Mouse (Mus musculus) midbrain, embryonic 15.5 days (tissue): ENCODE measurements at regions not wholly inside any gene's neighbourhood (a gene's known extent, or its start where the extent isn't known, plus 50 kb on each side); places are given as distances from the start of the nearest gene placed in this dataset.

Experiments used
- ATAC-seq: fragments of 200-750 bp; cut with Nextera tagmentation; replicated peaks from 2 replicates; pipeline ENCODE4 v1.8.0; 2017; ENCODE audit warnings: moderate TSS enrichment
- H3K27ac ChIP-seq: fragments of 300-500 bp; sonication (generic); 2 replicates; pipeline ENCODE4 v1.5.1; 2015; ENCODE audit warnings: mild to moderate bottlenecking, inconsistent platforms
- H3K27me3 ChIP-seq: fragments of 300-500 bp; sonication (generic); replicated peaks from 2 replicates; pipeline ENCODE4 v1.6.1; 2015; ENCODE audit warnings: inconsistent platforms
- H3K36me3 ChIP-seq: fragments of 300-500 bp; sonication (generic); replicated peaks from 2 replicates; pipeline ENCODE4 v1.6.1; 2015; ENCODE audit warnings: inconsistent platforms
- H3K4me1 ChIP-seq: fragments of 300-500 bp; sonication (generic); 2 replicates; pipeline ENCODE4 v1.6.1; 2015; ENCODE audit warnings: inconsistent platforms
- H3K4me2 ChIP-seq: fragments of 300-500 bp; sonication (generic); 2 replicates; pipeline ENCODE4 v1.6.1; 2015; ENCODE audit warnings: inconsistent platforms, mild to moderate bottlenecking, moderate library complexity
- H3K4me3 ChIP-seq: fragments of 300-500 bp; sonication (generic); 2 replicates; pipeline ENCODE4 v1.5.1; 2015; ENCODE audit warnings: mild to moderate bottlenecking, inconsistent platforms
- H3K9ac ChIP-seq: fragments of 300-500 bp; sonication (generic); 2 replicates; pipeline ENCODE4 v1.6.1; 2015; ENCODE audit warnings: mild to moderate bottlenecking, inconsistent platforms
- H3K9me3 ChIP-seq: fragments of 300-500 bp; sonication (generic); 2 replicates; pipeline ENCODE4 v1.6.1; 2016; ENCODE audit warnings: inconsistent platforms
- WGBS: fragments of 180-500 bp; shearing (Covaris S2); methylation state at CpG from one replicate; pipeline ENCODE4 v1.1.7; 2015; ENCODE audit warnings: mixed read lengths; 5-methylcytosine and 5-hydroxymethylcytosine counted together

DNA sequence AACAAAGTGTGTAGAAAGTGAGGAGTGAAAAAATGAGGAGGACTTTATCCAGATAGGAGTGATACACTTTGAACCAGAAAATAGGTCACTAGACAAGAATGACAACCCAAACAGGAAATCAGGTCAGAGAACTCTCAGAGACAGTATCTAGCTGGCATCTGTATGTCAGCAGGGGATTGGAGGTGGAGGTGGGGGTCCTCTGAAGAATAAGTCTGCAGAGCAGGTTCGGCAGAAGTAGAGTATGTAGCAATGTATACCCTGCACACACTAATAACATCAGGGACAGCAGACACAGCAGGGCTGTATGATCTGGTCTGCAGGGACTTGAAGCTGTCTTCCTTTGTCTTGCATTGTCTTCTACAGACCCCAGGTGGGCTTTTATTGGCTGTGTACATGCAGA lies 787.9 kb downstream of the Car8 start:
- no peaks in the 10 kb centered on the region for H3K9me3 ChIP-seq
- ATAC-seq = no peak
- 69% methylated on average over 1 of the region's 1 CpGs for WGBS

GRCm38 (mm10) chr4:7429308-7429707 lies 809.5 kb downstream of the Car8 start:
- Histone ChIP-seq H3K4me2 (no peak overlapping the region), H3K4me1 (no peaks in the 10 kb centered on the region), H3K9ac (no peak overlapping the region), H3K27ac (no peak overlapping the region), H3K36me3 (no peaks in the 10 kb centered on the region), H3K9me3 (no peaks in the 10 kb centered on the region), H3K4me3 (no peak overlapping the region), H3K27me3 (no peaks in the 10 kb centered on the region)
- no peak for ATAC-seq
- 88% methylated on average over 3 of the region's 3 CpGs for WGBS

More for the DNA sequence above, 787.9 kb downstream of the Car8 start:
- Histone ChIP-seq H3K4me2 (no peak overlapping the region), H3K27ac (no peak overlapping the region), H3K4me3 (no peak overlapping the region), H3K36me3 (no peaks in the 10 kb centered on the region), H3K4me1 (peaks cover 7% of the 10 kb centered on the region; the same call in 1 of the 2 replicates), H3K27me3 (no peaks in the 10 kb centered on the region), H3K9ac (no peak overlapping the region)

GRCm38 (mm10) chr4:7424081-7424480 lies 814.8 kb downstream of the Car8 start:
- Histone ChIP-seq H3K36me3 (no peaks in the 10 kb centered on the region), H3K27me3 (no peaks in the 10 kb centered on the region), H3K4me3 (no peak overlapping the region), H3K9ac (no peak overlapping the region), H3K9me3 (no peaks in the 10 kb centered on the region), H3K27ac (no peak overlapping the region), H3K4me2 (no peak overlapping the region), H3K4me1 (no peaks in the 10 kb centered on the region)
- ATAC-seq = no peak

GRCm38 (mm10) chr4:7423204-7423603 lies 815.6 kb downstream of the Car8 start:
- H3K36me3 ChIP-seq = no peaks in the 10 kb centered on the region
- no peak for ATAC-seq
- 79% methylated on average over 4 of the region's 4 CpGs for WGBS
- H3K4me1 ChIP-seq = no peaks in the 10 kb centered on the region
- no peak overlapping the region for H3K4me2 ChIP-seq
- no peaks in the 10 kb centered on the region for H3K27me3 ChIP-seq
- no peak overlapping the region for H3K4me3 ChIP-seq
- no peak overlapping the region for H3K27ac ChIP-seq
- H3K9ac ChIP-seq = no peak overlapping the region
- no peaks in the 10 kb centered on the region for H3K9me3 ChIP-seq

GRCm38 (mm10) chr4:7422787-7423186 lies 816.1 kb downstream of the Car8 start:
- Histone ChIP-seq H3K9me3 (no peaks in the 10 kb centered on the region), H3K4me1 (no peaks in the 10 kb centered on the region), H3K36me3 (no peaks in the 10 kb centered on the region), H3K27ac (no peak overlapping the region), H3K27me3 (no peaks in the 10 kb centered on the region), H3K9ac (no peak overlapping the region), H3K4me3 (no peak overlapping the region), H3K4me2 (no peak overlapping the region)
- WGBS = 95% methylated on average over 3 of the region's 3 CpGs
- no peak for ATAC-seq

- Histone ChIP-seq H3K9me3 (no peaks in the 10 kb centered on the region), H3K27ac (no peak overlapping the region), H3K4me2 (no peak overlapping the region), H3K9ac (no peak overlapping the region), H3K4me3 (no peak overlapping the region), H3K36me3 (no peaks in the 10 kb centered on the region), H3K27me3 (no peaks in the 10 kb centered on the region), H3K4me1 (no peaks in the 10 kb centered on the region)
- 72% methylated on average over 2 of the region's 2 CpGs for WGBS
- no peak for ATAC-seq
Measured at GRCm38 (mm10) chr4:7414301-7414700, 824.5 kb downstream of the Car8 start.

DNA sequence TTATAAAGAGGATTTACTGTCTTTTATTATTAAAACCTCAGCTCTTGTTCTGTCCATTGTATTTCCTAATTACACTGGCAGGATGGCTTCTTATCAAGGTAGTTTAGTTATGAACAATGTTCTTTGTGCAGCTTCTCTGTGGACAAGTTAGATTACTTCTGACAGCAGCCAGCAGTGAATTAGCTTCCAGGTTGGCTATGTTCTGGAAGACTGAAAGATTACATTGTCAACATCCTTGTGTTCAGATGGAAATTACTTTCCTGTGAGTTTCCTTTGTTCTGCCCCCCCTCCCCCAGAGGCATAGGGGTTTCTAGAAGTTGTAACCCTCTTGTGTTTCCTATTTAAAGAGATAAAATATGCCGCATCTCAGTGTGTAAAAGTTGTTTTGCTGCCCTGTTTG lies 846.1 kb downstream of the Car8 start:
- H3K9ac ChIP-seq = no peak overlapping the region
- H3K4me1 ChIP-seq = no peaks in the 10 kb centered on the region
- H3K4me2 ChIP-seq = no peak overlapping the region
- no peak overlapping the region for H3K27ac ChIP-seq
- no peaks in the 10 kb centered on the region for H3K9me3 ChIP-seq
- WGBS = 27% methylated on average over 1 of the region's 1 CpGs
- H3K27me3 ChIP-seq = no peaks in the 10 kb centered on the region
- H3K36me3 ChIP-seq = no peaks in the 10 kb centered on the region
- H3K4me3 ChIP-seq = no peak overlapping the region
- no peak for ATAC-seq

- no peaks in the 10 kb centered on the region for H3K4me1 ChIP-seq
- no peaks in the 10 kb centered on the region for H3K27me3 ChIP-seq
- WGBS = 83% methylated on average over 7 of the region's 7 CpGs
- H3K9me3 ChIP-seq = no peaks in the 10 kb centered on the region
- H3K4me2 ChIP-seq = no peak overlapping the region
- ATAC-seq = no peak
- H3K4me3 ChIP-seq = no peak overlapping the region
- H3K36me3 ChIP-seq = no peaks in the 10 kb centered on the region
- H3K27ac ChIP-seq = no peak overlapping the region
- no peak overlapping the region for H3K9ac ChIP-seq
Measured at GRCm38 (mm10) chr4:7391596-7391995, 847.2 kb downstream of the Car8 start.

DNA sequence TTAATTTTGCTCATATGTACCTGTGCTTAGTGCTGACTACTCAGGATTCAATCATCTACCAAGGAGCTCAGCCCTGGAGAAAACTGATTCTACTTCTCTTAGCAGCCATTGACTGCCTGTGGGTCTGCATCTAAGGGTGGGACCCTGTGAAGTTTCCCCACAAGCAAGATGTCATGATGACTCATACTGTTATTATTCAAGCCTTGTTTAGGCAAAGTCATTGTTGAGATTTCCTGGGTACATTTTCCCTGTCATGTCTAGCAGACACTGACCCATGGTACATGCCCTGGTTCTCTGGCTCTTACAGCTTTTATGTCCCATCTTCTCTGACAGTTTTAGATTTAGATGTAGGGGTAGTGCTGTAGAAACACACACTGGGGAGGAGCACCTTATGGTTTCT lies 853.8 kb downstream of the Car8 start:
- Histone ChIP-seq H3K9me3 (no peaks in the 10 kb centered on the region), H3K4me3 (no peak overlapping the region), H3K27me3 (no peaks in the 10 kb centered on the region), H3K36me3 (no peaks in the 10 kb centered on the region), H3K4me2 (no peak overlapping the region), H3K4me1 (no peaks in the 10 kb centered on the region), H3K9ac (no peak overlapping the region), H3K27ac (no peak overlapping the region)
- ATAC-seq = no peak

DNA sequence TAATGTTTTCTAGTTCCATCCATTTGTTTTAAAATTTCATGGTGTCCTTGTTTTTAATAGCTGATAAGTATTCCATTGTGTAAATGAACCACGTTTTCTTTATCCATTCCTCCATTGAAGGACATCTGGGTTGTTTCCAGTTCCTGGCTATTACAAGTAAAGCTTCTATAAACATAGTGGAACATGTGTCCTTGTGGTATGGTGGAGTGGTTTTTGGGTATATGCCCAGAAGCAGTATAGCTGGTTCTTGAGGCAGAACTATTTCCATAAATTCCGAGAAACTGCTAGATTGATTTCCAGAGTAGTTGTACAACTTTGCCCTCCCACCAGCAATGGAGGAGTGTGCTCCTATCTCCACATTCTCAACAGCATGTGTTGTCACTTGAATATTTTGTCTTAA lies 858.8 kb downstream of the Car8 start:
- Histone ChIP-seq H3K27ac (no peak overlapping the region), H3K9ac (no peak overlapping the region), H3K9me3 (no peaks in the 10 kb centered on the region), H3K36me3 (no peaks in the 10 kb centered on the region), H3K4me2 (no peak overlapping the region), H3K4me3 (no peak overlapping the region), H3K4me1 (no peaks in the 10 kb centered on the region), H3K27me3 (no peaks in the 10 kb centered on the region)
- 79% methylated on average over 2 of the region's 2 CpGs for whole genome bisulfite sequencing
- ATAC-seq = no peak

- H3K9me3 ChIP-seq = no peaks in the 10 kb centered on the region
- no peak overlapping the region for H3K9ac ChIP-seq
- H3K36me3 ChIP-seq = no peaks in the 10 kb centered on the region
- no peak overlapping the region for H3K4me3 ChIP-seq
- no peaks in the 10 kb centered on the region for H3K27me3 ChIP-seq
- ATAC-seq = peak; percentile 78
- peaks cover 6% of the 10 kb centered on the region; the same call in 1 of the 2 replicates for H3K4me1 ChIP-seq
- no peak overlapping the region for H3K4me2 ChIP-seq
- WGBS = 64% methylated on average over 3 of the region's 3 CpGs
- no peak overlapping the region for H3K27ac ChIP-seq
Measured at GRCm38 (mm10) chr4:7364238-7365040, 874.4 kb downstream of the Car8 start.

DNA sequence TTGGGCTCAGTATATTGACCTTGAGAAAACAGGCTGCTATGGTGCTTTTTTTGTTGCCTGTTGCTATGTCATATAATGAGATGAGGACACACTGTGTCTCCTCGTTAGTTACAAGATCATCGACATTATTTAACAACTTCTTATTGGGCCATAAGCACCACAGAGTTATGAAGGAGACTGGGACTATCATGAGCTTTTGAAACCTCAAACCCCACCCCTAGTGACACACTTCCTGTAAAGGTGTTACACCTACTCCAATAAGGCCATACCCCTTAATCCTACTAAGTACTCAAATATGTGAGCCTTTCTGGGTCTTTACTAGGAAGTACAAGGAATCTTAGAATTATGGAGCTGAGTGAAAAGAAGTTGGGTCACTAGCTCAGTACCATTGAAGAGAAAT lies 875.3 kb downstream of the Car8 start:
- H3K27ac ChIP-seq = no peak overlapping the region
- no peak overlapping the region for H3K9ac ChIP-seq
- H3K36me3 ChIP-seq = no peaks in the 10 kb centered on the region
- no peaks in the 10 kb centered on the region for H3K27me3 ChIP-seq
- H3K9me3 ChIP-seq = no peaks in the 10 kb centered on the region
- H3K4me1 ChIP-seq = peaks cover 6% of the 10 kb centered on the region; the same call in 1 of the 2 replicates
- ATAC-seq = no peak
- 95% methylated on average over 2 of the region's 2 CpGs for WGBS
- H3K4me3 ChIP-seq = no peak overlapping the region
- no peak overlapping the region for H3K4me2 ChIP-seq

DNA sequence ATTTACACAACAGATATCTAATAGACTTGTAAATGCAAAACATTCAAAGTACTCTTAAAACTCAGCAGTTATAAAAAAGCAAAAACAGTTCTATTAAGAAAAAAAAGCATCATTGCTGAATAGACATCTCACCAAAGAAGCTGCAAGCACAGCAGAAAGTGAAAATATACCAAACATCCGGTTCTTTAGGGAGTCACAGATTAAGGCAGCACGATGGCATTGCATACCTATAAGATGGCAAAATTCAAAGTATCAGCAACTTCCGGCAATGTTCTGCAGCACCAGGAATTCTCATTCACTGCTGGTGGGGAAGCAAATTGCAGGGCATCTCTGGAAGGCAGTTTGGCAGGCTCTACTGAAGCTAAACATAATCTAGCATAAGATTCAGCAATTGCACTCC lies 882.6 kb downstream of the Car8 start:
- H3K9me3 ChIP-seq = no peaks in the 10 kb centered on the region
- no peak overlapping the region for H3K4me3 ChIP-seq
- H3K27ac ChIP-seq = no peak overlapping the region
- H3K4me1 ChIP-seq = no peaks in the 10 kb centered on the region
- H3K27me3 ChIP-seq = no peaks in the 10 kb centered on the region
- ATAC-seq = no peak
- no peak overlapping the region for H3K9ac ChIP-seq
- WGBS = 87% methylated on average over 3 of the region's 3 CpGs
- H3K36me3 ChIP-seq = no peaks in the 10 kb centered on the region
- no peak overlapping the region for H3K4me2 ChIP-seq
